Mouse (Mus musculus): ENCODE measurements around the gene Rag1. TPM values are rescaled to one million over a fixed set of nuclear protein-coding genes. Genes with fewer than 3 reads are reported as not detected.

Gene Rag1
- total and polyA plus RNA-seq, 3 experiments = under 0.01 TPM; not detected in 2

- H3K4me3 ChIP-seq (ENCODE audit: control insufficient read depth in 1 of 2, insufficient read depth in 1 of 2, low read depth in 2 of 2, low read length in 2 of 2) = no peak within 1 kb of the TSS
- no peak within 1 kb of the TSS for H3K27ac ChIP-seq (ENCODE audit: control insufficient read depth, low read depth, low read length)
- H3K36me3 ChIP-seq (ENCODE audit: control insufficient read depth in 1 of 2, insufficient read depth in 2 of 2, low read length in 2 of 2) = peaks cover 0 to 20% of the 10 kb centered on the region in 2 experiments; a peak in 2 of 4 replicates
- H3K27me3 ChIP-seq (ENCODE audit: control insufficient read depth in 1 of 2, insufficient read depth in 2 of 2, low read length in 2 of 2) = no peaks in the 10 kb centered on the region
- TF ChIP-seq NRF1 (IDR thresholded peaks at IDR 0.05; ENCODE audit: insufficient read depth, low read depth, low read length, poor library complexity, severe bottlenecking) (no peak), ZKSCAN1 (IDR thresholded peaks at IDR 0.05; ENCODE audit: low read depth, low read length) (no peak), TCF12 (IDR thresholded peaks at IDR 0.05; ENCODE audit: low read depth, low read length) (no peak), TBP (IDR thresholded peaks at IDR 0.05; ENCODE audit: low read depth, low read length) (no peak), NELFE (IDR thresholded peaks at IDR 0.05; ENCODE audit: low read depth, low read length) (no peak), MYB (IDR thresholded peaks at IDR 0.05; ENCODE audit: low read depth, low read length) (no peak), MEF2A (IDR thresholded peaks at IDR 0.05; ENCODE audit: extremely low read depth, insufficient replicate concordance, low read depth, low read length, poor library complexity, severe bottlenecking) (no peak), ELF1 (IDR thresholded peaks at IDR 0.05; ENCODE audit: low read depth, low read length) (no peak), ZC3H11A (IDR thresholded peaks at IDR 0.05; ENCODE audit: low read depth, low read length) (no peak), USF2 (IDR thresholded peaks at IDR 0.05; ENCODE audit: borderline replicate concordance in 1 of 2, insufficient read depth in 1 of 2, low read depth in 1 of 2, low read length in 2 of 2) (no peak), SIN3A (IDR thresholded peaks at IDR 0.05; ENCODE audit: low read length) (no peak), RAD21 (IDR thresholded peaks at IDR 0.05; ENCODE audit: low read depth, low read length) (no peak)
- H3K79me2 ChIP-seq (ENCODE audit: control insufficient read depth, insufficient read depth, low read length, poor library complexity) = no peaks in the 10 kb centered on the region
- DNase-seq (ENCODE audit: low read depth, low spot score) = no peak
- peaks cover 7 to 18% of the 10 kb centered on the region in 2 experiments for H3K4me1 ChIP-seq (ENCODE audit: control insufficient read depth in 1 of 2, insufficient read depth in 2 of 2, low read length in 2 of 2)
- no peak within 1 kb of the TSS for H3K9ac ChIP-seq (ENCODE audit: control insufficient read depth, low read depth, low read length, poor library complexity, severe bottlenecking)
- no peaks in the 10 kb centered on the region for H3K9me3 ChIP-seq (replicated peaks; ENCODE audit: insufficient read depth, low read length)
These were observed 24.8 kb downstream of the Rag1 start, which contains the start of gene Rag2 for GRCm38 (mm10) chr2:101624526-101624925. Gene Rag2 (plus strand): TSS chr2:101624718.

DNA sequence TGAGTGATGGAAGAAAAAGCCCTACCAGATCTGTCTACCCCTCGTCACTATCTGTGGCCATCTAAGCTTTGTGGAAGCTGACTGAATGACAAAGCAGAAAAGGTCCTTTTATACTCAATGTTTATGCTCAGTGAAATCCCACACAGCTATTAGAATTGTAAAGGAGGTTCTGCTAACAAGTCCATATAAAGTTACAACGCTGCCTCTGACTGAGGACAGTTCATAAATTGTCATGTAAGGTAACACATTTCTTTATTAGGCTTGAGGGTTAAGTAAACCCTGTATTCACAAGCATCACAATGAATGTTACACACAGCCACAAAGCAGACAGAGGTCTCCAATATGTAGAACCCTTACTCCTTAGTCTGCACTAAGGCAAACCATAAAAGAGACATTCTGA, 25.3 kb downstream of the Rag1 start:
- TF ChIP-seq KAT2A (conservative IDR thresholded peaks at IDR 0.05; ENCODE audit: low read depth, low read length) = no peak
- TF ChIP-seq MYB (IDR thresholded peaks at IDR 0.05; ENCODE audit: low read depth, low read length) = no peak
- no peak for TF ChIP-seq ELF1 (IDR thresholded peaks at IDR 0.05; ENCODE audit: low read depth, low read length)
- TF ChIP-seq MXI1 (IDR thresholded peaks at IDR 0.05; ENCODE audit: low read depth, low read length) = no peak
- no peak for TF ChIP-seq ZKSCAN1 (IDR thresholded peaks at IDR 0.05; ENCODE audit: low read depth, low read length)
- TF ChIP-seq ZMIZ1 (IDR thresholded peaks at IDR 0.05; ENCODE audit: low read depth, low read length) = no peak
- no peak for TF ChIP-seq RAD21 (IDR thresholded peaks at IDR 0.05; ENCODE audit: low read depth, low read length)
- TF ChIP-seq UBTF (IDR thresholded peaks at IDR 0.05; ENCODE audit: borderline replicate concordance, insufficient read depth, low read depth, low read length) = no peak
- Histone ChIP-seq H3K9me3 (replicated peaks; ENCODE audit: insufficient read depth, low read length) (no peaks in the 10 kb centered on the region), H3K4me1 (ENCODE audit: control insufficient read depth in 1 of 2, insufficient read depth in 2 of 2, low read length in 2 of 2) (peaks cover 7 to 15% of the 10 kb centered on the region in 2 experiments), H3K36me3 (ENCODE audit: control insufficient read depth in 1 of 2, insufficient read depth in 2 of 2, low read length in 2 of 2) (peaks cover 0 to 20% of the 10 kb centered on the region in 2 experiments; a peak in 2 of 4 replicates), H3K9ac (ENCODE audit: control insufficient read depth, low read depth, low read length, poor library complexity, severe bottlenecking) (no peak overlapping the region), H3K79me2 (ENCODE audit: control insufficient read depth, insufficient read depth, low read length, poor library complexity) (no peaks in the 10 kb centered on the region), H3K4me3 (ENCODE audit: control insufficient read depth in 1 of 2, insufficient read depth in 1 of 2, low read depth in 2 of 2, low read length in 2 of 2) (no peak overlapping the region), H3K27me3 (ENCODE audit: control insufficient read depth in 1 of 2, insufficient read depth in 2 of 2, low read length in 2 of 2) (no peaks in the 10 kb centered on the region), H3K27ac (ENCODE audit: control insufficient read depth, low read depth, low read length) (no peak overlapping the region)
- DNase-seq (ENCODE audit: low read depth, low spot score) = peak; percentile 16
